Mouse (Mus musculus) spleen, postnatal 4 days (tissue): ENCODE measurements around the gene Lrrc55.

ENCODE experiments used
- DNase-seq, 2 experiments: peaks; one replicate each; pipeline ENCODE4 v3.0.0; 2022; ENCODE audit warnings: low spot score in 2 of 2

Gene Lrrc55

DNA sequence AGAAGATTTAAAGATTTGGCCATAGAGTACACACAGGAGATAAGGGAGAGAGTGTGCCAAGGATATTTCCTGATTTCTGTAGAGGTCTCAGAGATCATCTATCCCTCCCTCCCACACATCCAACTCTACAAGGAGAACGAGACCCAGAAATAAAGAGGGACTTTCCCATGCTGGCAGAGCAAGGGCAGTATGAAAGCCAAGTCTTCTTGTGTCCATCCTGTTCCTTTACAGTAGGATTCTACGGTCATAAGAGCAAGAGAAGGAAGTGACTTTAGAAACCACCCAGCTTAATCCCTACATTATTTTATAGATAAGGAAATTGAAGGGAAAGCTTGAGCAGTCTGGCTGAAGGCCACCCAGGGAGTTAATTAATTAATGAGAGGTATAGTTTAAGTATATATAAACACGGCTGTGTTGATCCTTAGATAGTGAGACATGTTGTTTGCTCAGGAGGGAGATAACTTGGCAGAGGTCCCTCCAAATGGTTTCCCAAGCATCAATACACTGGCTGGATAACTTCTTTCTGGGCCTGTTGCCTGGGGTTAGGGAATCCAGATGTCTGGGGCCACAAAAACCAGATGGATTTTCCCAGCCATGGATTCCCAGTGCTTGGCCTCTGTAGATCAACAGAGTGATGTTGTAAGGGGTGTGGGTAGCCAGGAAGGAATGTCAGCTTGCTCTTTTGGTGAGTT is 24.8 kb downstream of the Lrrc55 start:
- DNase-seq, result no peak

- DNase-seq, result no peak
These were observed 28.7 kb downstream of the Lrrc55 start for GRCm38 (mm10) chr2:85168327-85168726.

- DNase-seq, result no peak
These were observed 29.4 kb downstream of the Lrrc55 start for GRCm38 (mm10) chr2:85167624-85168023.

DNA sequence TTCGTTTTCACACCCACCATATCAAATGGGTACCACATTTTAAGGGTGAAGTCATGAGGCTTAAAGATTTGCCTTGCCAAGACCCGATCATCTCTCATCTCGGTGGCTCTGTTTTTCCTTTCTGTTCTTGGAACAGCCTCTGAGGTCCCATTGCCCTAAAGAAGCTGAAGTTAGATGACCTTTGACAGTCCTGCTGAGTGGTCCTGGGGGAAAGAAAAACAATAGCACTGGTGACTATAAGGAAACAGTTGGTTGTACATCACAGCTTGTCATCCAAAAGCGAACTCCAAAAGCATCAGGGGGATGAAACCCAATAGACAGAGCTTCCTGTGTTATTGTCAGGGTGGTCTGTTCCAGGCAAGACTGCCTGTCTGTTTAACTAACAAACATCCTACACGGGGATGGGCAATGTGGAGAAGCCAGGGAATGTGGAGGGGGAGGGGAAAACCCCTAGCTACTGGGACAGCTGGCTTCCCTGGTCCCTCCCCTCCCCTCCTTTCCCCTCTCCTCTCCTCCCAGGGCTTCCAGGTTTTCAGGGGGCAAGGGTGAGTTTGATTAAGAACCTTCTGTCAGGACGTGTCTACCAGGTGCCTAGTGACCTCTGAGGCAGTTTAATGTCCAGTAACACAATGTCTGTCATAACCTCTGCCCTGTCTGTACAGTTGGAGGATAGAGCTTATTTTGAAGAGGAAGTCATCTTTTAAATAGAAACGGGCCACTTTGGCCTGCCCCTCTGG is 33.5 kb downstream of the Lrrc55 start:
- no peak for DNase-seq

DNA sequence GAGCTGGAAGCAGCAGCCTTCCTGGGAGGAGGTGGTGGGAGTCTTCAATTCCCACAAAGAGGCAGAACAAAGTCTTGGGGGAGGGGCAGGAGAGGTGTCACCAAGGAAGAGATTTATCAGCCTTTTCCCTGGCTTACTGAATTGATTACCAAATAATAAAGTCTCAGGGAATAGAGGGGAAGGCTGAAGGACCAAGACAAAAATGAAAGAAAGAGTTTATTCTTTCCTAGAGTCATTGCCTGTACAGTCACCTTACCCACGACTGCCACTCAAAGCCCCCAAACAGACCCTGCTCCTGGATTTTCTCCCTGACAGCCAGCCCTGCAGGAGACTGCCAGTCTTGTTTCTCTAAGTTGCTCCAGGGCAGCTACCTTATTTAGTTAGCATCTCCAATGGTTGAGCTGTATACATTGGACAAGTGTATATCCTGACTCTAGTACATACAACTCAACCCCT is 35.3 kb downstream of the Lrrc55 start:
- no peak for DNase-seq

GRCm38 (mm10) chr2:85160901-85161637 is 35.9 kb downstream of the Lrrc55 start:
- DNase-seq, result no peak

GRCm38 (mm10) chr2:85157382-85157781 is 39.6 kb downstream of the Lrrc55 start:
- DNase-seq, result no peak

DNA sequence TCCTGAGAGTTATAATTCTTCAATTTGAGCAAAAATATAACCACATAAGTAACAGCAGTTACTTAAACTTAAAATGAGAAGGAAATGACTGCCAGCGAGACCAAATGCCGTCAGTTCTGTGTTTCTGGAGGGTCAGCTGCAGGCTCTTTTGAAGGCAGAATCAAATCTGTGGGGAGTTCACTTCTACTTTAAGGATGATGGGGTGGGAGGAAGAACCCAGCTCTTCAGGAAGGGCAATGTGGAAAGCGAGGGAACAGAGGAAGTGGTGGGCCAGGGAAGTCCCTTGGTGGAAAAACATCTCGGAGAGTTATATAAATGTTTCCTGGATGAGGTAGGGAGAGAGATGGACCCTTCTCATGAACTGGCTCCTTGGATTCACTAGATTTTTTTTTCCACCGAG is 40.9 kb downstream of the Lrrc55 start:
- DNase-seq, result no peak

- no peak for DNase-seq
These were observed 41.7 kb downstream of the Lrrc55 start for GRCm38 (mm10) chr2:85155334-85155733.

GRCm38 (mm10) chr2:85151233-85151632 is 45.8 kb downstream of the Lrrc55 start:
- no peak for DNase-seq

DNA sequence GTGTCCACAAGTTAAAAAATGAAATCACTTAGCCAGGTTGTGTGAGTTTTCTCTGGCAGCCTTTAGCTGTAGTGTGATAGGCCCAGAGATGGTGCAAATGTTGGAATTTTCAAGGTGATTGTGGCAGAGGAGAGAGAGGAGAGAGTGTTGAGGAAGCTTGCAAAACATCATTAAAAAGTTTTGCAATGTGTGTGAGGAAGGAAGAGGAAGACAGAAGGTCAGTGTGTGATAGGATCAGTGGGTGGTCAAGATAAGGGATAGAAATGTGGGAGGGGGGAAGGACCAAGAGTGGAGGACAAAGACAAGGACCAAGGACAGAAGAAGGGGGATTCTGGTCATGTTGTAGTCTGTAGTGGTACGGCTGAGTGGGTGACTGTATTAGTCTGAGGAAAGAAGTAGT is 46.6 kb downstream of the Lrrc55 start:
- DNase-seq, result no peak

DNA sequence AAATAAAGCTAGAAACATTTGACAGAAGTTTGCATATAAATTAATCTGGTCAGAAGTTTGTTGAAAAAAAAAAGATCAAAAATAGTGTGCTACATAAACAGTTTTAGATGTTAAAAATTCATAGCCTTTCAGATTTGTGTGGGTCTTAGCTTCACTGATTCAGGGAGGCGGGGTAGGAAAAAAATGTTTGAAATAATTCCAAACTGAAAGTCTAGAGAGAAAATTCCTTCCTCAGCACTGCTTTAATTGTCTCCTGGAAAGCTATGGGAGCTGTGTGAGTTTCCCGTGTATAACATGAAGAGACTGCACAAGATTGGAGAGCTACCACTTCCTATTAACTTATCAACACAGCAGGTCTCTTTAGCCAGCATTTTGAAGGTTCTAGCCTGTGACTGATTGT is 49.5 kb downstream of the Lrrc55 start:
- DNase-seq, result no peak

DNA sequence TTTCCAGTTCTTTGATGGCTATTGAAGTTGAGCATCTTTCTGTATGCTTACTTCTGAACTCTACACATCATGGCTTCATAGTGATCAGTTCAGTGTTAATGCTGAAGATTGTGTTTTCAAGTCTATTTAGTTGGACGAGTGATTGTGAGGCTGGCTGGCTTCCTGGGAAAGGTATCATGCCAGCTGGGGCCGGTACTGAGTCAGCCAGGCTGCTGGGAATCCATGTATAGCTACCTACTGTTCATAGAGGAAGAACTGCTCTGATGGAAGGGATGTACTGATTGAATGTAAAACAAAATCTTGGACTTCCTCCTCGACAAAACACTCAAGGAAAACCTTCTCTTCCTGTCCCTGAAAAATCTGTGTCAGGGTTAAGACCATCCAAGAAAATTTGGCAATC is 51.7 kb downstream of the Lrrc55 start:
- no peak for DNase-seq

DNA sequence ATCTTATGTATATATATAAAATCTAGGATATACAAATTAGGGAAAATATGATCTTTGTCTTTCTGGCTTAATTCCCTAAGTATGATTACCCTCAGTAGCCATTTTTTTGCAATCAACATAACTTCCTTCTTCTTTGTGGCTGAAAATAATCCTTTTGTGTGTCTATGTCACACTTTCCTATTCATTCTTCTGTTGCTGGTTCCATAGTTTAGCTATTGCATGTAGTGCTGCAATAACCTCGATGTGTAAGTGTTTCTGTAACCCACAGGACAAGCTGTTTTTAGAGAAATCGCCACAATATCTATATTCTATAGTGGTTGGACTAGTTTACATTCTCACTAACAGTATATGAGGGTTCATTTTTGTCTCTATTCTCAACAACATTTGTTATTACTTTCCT is 52.1 kb downstream of the Lrrc55 start:
- DNase-seq, result no peak

DNA sequence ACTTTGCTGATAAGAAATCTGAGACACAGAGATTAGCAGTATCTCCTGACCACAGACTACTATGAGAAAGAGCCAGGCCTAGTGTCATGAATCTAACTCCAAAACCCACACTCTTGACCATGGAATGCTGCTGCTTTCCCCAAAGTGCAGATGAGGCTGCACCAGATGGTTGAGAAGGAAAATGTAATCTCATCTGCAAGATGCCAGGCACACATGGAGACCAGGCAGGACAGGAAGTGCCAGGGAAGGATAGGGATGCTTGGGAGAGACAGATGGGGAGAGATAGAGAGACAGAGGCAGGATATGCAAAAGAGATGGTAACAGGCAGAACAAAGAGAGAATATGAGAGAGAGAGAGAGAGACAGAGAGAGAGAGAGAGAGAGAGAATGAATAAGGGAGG is 56.2 kb downstream of the Lrrc55 start:
- DNase-seq, result no peak

DNA sequence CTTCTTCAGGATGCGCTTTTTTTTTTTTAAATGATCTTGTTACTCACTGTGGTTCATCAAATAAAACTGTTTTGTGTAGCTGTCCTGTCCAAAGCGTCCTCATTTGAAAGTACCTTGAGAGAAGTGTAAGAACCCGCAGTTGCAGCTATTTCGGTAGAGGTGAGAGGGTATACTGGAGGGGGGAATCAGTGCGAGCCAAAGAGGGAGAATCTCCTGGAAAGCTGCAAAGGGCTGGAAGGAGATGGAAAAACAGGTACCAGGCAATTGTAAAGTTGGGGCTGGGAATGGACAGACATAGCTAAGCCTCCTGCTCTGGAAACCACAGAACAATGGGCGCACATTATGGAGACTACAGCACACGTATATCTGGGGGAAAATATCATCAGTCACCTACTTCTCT is 57.2 kb downstream of the Lrrc55 start:
- DNase-seq, result no peak

- DNase-seq, result peak in 1 of 2 experiments; percentile 15
These were observed 57.6 kb downstream of the Lrrc55 start for GRCm38 (mm10) chr2:85139393-85139792.

DNA sequence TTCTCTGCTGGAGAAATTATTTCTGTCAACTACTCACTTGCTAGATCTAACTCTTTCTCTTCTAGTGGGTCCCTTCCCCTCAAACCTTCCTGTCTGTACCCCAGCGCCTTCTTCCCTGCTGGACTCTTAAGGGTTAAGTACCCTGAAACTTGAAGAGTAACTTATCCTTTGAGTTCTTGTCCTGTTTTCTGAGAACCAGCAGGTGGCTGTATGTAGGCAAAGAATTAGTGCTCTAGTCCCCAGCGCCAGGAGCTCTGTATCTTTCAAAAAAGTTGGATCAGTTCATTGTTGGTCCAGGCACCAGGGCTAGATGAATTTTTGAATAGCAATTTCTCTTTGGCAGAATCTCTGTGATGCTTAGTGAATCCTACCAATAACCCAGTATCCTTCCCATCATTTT is 58.9 kb downstream of the Lrrc55 start:
- peak in 1 of 2 experiments; percentile 41 for DNase-seq

DNA sequence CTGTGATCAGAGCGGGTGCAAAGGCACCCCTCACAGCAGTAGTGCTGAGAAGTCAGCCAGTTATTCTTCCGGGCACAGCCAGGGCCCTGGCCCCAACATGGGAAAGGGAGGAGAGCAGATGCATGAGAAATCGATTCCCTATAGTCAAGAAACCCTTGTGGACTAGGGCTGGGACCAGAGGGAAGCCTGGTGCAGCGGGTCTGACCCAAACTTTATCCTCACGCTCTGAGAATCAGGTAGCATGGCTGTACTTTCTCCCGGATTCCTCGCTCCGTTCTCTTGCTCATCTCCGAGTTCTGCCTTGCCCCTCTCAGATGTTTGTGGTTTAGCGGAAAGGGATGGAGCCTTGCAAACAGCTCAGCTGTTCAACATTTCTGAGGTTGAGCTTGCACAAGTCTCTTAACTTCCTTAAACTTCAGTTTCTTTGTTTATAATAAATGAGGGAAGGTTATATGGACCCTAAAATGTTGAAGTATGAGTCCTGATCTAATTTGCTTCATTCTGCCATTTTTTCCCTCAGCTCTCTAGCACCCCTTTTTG is 59.3 kb downstream of the Lrrc55 start:
- peak in 1 of 2 experiments; percentile 53 for DNase-seq

GRCm38 (mm10) chr2:85136831-85137520 is 60.0 kb downstream of the Lrrc55 start:
- peak in 1 of 2 experiments; percentile 59 for DNase-seq

GRCm38 (mm10) chr2:85136089-85136488 is 60.9 kb downstream of the Lrrc55 start, which contains the start of gene Aplnr:
Gene Aplnr (plus strand): TSS chr2:85136225.
- DNase-seq, result peak in 1 of 2 experiments; percentile 56

DNA sequence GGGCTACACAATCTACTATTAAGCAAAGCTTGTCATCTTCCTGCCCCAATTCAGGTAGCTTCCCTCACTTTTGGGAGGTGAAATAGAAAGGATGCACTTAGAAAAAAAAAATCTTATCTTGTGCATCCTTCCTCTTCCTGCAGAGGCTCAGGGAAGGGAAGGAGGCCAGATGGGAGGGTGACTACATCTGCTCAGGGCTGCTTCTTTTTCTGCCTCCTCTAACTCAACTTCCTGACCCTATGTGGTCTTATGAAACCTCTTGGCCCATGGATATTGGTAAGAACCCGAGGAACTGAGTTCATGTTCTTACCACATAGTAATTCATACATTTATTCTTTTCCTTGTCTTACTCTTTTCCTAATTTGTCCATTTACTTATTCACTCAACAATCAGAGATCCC is 61.9 kb downstream of the Lrrc55 start:
- peak in 1 of 2 experiments; percentile 36 for DNase-seq
